Mouse (Mus musculus): Measurements from ENCODE around the gene Scamp2.

DNA sequence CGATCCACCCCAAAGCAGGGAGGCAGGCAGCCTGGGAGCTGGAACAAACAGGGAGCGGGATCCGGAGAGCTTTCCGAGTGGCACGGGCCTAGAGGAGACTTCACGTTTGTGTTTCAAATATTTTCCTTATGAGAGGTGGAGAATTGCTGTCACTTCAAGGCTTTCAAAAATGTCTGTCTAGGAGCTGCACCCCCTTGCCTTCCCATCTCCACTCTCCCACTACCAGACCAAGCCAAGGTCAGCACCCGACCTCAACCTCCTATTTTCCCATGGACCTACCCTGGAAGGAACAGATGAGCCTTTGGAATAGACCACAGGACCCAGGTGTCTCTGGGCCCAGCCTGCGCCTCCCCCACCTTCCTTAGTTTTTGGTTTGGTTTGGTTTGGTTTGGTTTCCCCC is 36.5 kb downstream of the Scamp2 start:
- TF ChIP-seq CTCF (IDR thresholded peaks at IDR 0.05; ENCODE audit: control insufficient read depth, insufficient read depth, insufficient replicate concordance, low read depth, low read length) (no peak), POLR2A (IDR thresholded peaks at IDR 0.05; ENCODE audit: control insufficient read depth, low read depth, low read length) (no peak)

All from testis, adult 2 months (tissue).